Mouse (Mus musculus) megakaryocyte, embryonic 14.5 days (primary cell): ENCODE measurements around the gene Ccdc24.

Source experiments
- FLI1 ChIP-seq: IDR thresholded peaks from 2 replicates; pipeline ENCODE4 v1.6.1; 2012; ENCODE audit warnings: low read length, inconsistent platforms, mixed read lengths
- GATA1 ChIP-seq: IDR thresholded peaks from 3 replicates; pipeline ENCODE4 v1.6.1; 2012; ENCODE audit warnings: mixed read lengths, low read length, inconsistent platforms, borderline replicate concordance

DNA sequence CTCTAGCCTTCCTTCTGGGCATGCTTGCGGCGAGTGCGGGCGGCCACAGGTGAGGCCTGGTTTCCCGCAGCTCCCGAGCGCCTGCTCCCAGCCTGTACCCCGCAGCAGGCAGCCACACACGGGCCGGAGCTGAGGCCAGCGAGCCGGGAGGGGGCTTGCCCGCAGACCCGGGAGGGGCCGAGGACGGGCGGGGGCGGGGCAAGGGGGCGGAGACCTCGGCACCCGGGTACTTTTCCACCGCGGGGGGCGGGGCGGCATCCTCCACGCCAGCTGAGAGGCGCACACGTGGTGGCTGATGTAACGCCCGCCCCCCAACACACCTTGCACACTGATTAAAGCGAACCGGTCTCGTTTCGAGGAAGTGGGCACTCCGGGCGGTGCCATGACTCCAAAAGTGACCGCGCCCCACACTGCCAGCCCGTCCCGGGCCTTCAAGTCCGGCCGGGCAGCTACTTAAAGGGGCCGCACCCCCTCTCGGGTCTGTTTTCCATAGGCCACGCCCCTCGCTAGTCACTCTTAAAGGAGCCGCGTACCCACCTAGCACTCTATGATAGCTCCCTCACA is 36.1 kb downstream of the Ccdc24 start:
- TF ChIP-seq GATA1 (no peak), FLI1 (no peak)
